Mouse (Mus musculus) limb, embryonic 11.5 days (tissue): ENCODE data around the gene Ggct. TPM values are rescaled to one million over a fixed set of nuclear protein-coding genes. Genes with fewer than 3 reads are reported as not detected.

Source experiments
- ATAC-seq: fragments of 200-750 bp; cut with Nextera tagmentation; 2 replicates; pipeline ENCODE4 v1.8.0; 2017; ENCODE audit warnings: low read depth; ENCODE audit not compliant: insufficient number of reproducible peaks, low FRiP score, low TSS enrichment
- DNase-seq: peaks from one replicate; pipeline ENCODE4 v3.0.0-alpha.2; 2015; ENCODE audit warnings: low spot score
- H3K27ac ChIP-seq: fragments of 300-500 bp; sonication (generic); replicated peaks from 2 replicates; pipeline ENCODE4 v1.5.1; 2014; ENCODE audit warnings: low read depth, mild to moderate bottlenecking, low read length
- H3K27me3 ChIP-seq: fragments of 300-500 bp; sonication (generic); 2 replicates; pipeline ENCODE4 v1.6.1; 2014; ENCODE audit warnings: mild to moderate bottlenecking, low read length, mixed read lengths; ENCODE audit not compliant: control insufficient read depth, insufficient read depth
- H3K36me3 ChIP-seq: fragments of 300-500 bp; sonication (generic); 2 replicates; pipeline ENCODE4 v1.6.1; 2014; ENCODE audit warnings: mild to moderate bottlenecking, low read length, moderate library complexity, mixed read lengths; ENCODE audit not compliant: control insufficient read depth, insufficient read depth
- H3K4me1 ChIP-seq: fragments of 300-500 bp; sonication (generic); 2 replicates; pipeline ENCODE4 v1.6.1; 2014; ENCODE audit warnings: low read length, mixed read lengths; ENCODE audit not compliant: control insufficient read depth, insufficient read depth
- H3K4me2 ChIP-seq: fragments of 300-500 bp; sonication (generic); 2 replicates; pipeline ENCODE4 v1.6.1; 2014; ENCODE audit warnings: low read depth, mild to moderate bottlenecking, moderate library complexity; ENCODE audit not compliant: severe bottlenecking
- H3K4me3 ChIP-seq: fragments of 300-500 bp; sonication (generic); 2 replicates; pipeline ENCODE4 v1.5.1; 2014; ENCODE audit warnings: low read depth, low read length
- H3K9ac ChIP-seq: fragments of 300-500 bp; sonication (generic); 2 replicates; pipeline ENCODE4 v1.6.1; 2014; ENCODE audit warnings: mild to moderate bottlenecking, low read length
- H3K9me3 ChIP-seq: fragments of 300-500 bp; sonication (generic); 2 replicates; pipeline ENCODE4 v1.6.1; 2016; ENCODE audit warnings: low read length; ENCODE audit not compliant: control insufficient read depth
- WGBS: fragments of 180-500 bp; shearing (Covaris S2); extraction: QIAGEN DNeasy Blood & Tissue Kit; methylation state at CpG from one replicate; pipeline ENCODE4 v1.1.7; 2014; 5-methylcytosine and 5-hydroxymethylcytosine counted together
- polyA plus RNA-seq: library from polyadenylated mRNA; unstranded; fragments of >200 nt; fragmentation: Nextera tagmentation; extraction: Ambion mirVana; gene quantifications from 2 replicates; pipeline ENCODE4 v1.2.1, GENCODE M21; 2014

Ggct gene
- polyA plus RNA-seq: 8.3 and 11.3 TPM in 2 replicates

- Histone ChIP-seq H3K36me3 (no peaks in the 10 kb centered on the region), H3K4me1 (no peaks in the 10 kb centered on the region), H3K4me3 (peak within 1 kb of the TSS; percentile 38), H3K27ac (0 out of 2 replicates have a peak within 1 kb of the TSS, but pooled peaks have one; percentile 21), H3K9me3 (no peaks in the 10 kb centered on the region), H3K4me2 (peak within 1 kb of the TSS; percentile 62), H3K27me3 (no peaks in the 10 kb centered on the region), H3K9ac (peak within 1 kb of the TSS; percentile 38; the same call in 1 of the 2 replicates)
- ATAC-seq: peak; percentile 100
- WGBS: 1% methylated on average over 41 of the region's 41 CpGs
- peak; percentile 95 for DNase-seq
Measured at GRCm38 (mm10) chr6:54992734-54993260, at the start of gene Ggct. Gene Ggct (minus strand): TSS chr6:54992950.

- no peaks in the 10 kb centered on the region for H3K27me3 ChIP-seq
- H3K4me2 ChIP-seq: no peak overlapping the region
- no peak for ATAC-seq
- WGBS: 71% methylated on average over 1 of the region's 1 CpGs
- H3K4me1 ChIP-seq: peaks cover 6% of the 10 kb centered on the region; the same call in 1 of the 2 replicates
- H3K9me3 ChIP-seq: no peaks in the 10 kb centered on the region
- DNase-seq: no peak
- no peak overlapping the region for H3K4me3 ChIP-seq
- no peaks in the 10 kb centered on the region for H3K36me3 ChIP-seq
- no peak overlapping the region for H3K27ac ChIP-seq
- H3K9ac ChIP-seq: no peak overlapping the region
Measured at GRCm38 (mm10) chr6:55040031-55040430, 47.3 kb upstream of the Ggct start.

- ATAC-seq (no peak), DNase-seq (no peak)
- H3K4me3 ChIP-seq: peak overlapping the region; percentile 98; the same call in 1 of the 2 replicates
- H3K4me2 ChIP-seq: peak overlapping the region; percentile 77; the same call in 1 of the 2 replicates
- H3K9me3 ChIP-seq: no peaks in the 10 kb centered on the region
- no peaks in the 10 kb centered on the region for H3K36me3 ChIP-seq
- H3K4me1 ChIP-seq: peaks cover 6% of the 10 kb centered on the region; the same call in 1 of the 2 replicates
- no peak overlapping the region for H3K9ac ChIP-seq
- no peaks in the 10 kb centered on the region for H3K27me3 ChIP-seq
- no peak overlapping the region for H3K27ac ChIP-seq
- 71% methylated on average over 6 of the region's 6 CpGs for WGBS
Measured at GRCm38 (mm10) chr6:55039446-55039783, 46.7 kb upstream of the Ggct start.

GRCm38 (mm10) chr6:55038671-55039445, 46.1 kb upstream of the Ggct start:
- Histone ChIP-seq H3K4me3 (peak overlapping the region; percentile 98), H3K9me3 (no peaks in the 10 kb centered on the region), H3K9ac (peak overlapping the region; percentile 95), H3K36me3 (no peaks in the 10 kb centered on the region), H3K4me2 (peak overlapping the region; percentile 77), H3K4me1 (peaks cover 6% of the 10 kb centered on the region; the same call in 1 of the 2 replicates), H3K27me3 (no peaks in the 10 kb centered on the region), H3K27ac (no peak overlapping the region; the same call in 1 of the 2 replicates)
- WGBS: 2% methylated on average over 12 of the region's 12 CpGs
- DNase-seq: peak; percentile 41
- ATAC-seq: no peak

- H3K36me3 ChIP-seq: no peaks in the 10 kb centered on the region
- H3K27me3 ChIP-seq: no peaks in the 10 kb centered on the region
- peaks cover 6% of the 10 kb centered on the region; the same call in 1 of the 2 replicates for H3K4me1 ChIP-seq
- under 1% methylated on average over 76 of the region's 87 CpGs for WGBS
- peak within 1 kb of the TSS; percentile 80 for H3K27ac ChIP-seq
- H3K9ac ChIP-seq: peak within 1 kb of the TSS; percentile 95
- ATAC-seq (peak; percentile 93), DNase-seq (peak; percentile 84)
- H3K4me2 ChIP-seq: peak within 1 kb of the TSS; percentile 77
- no peaks in the 10 kb centered on the region for H3K9me3 ChIP-seq
- peak within 1 kb of the TSS; percentile 98 for H3K4me3 ChIP-seq
Measured at GRCm38 (mm10) chr6:55037799-55038670, 45.3 kb upstream of the Ggct start, which contains the start of gene Gars. Gene Gars (plus strand): TSS chr6:55038007.

- Histone ChIP-seq H3K36me3 (no peaks in the 10 kb centered on the region), H3K27ac (no peak overlapping the region), H3K4me1 (peaks cover 6% of the 10 kb centered on the region; the same call in 1 of the 2 replicates), H3K9me3 (no peaks in the 10 kb centered on the region), H3K4me3 (no peak overlapping the region), H3K9ac (no peak overlapping the region), H3K4me2 (no peak overlapping the region), H3K27me3 (no peaks in the 10 kb centered on the region)
- DNase-seq (no peak), ATAC-seq (no peak)
- WGBS: 90% methylated on average over 4 of the region's 4 CpGs
Measured at GRCm38 (mm10) chr6:55036731-55037130, 44.0 kb upstream of the Ggct start.

GRCm38 (mm10) chr6:55027642-55028041, 34.9 kb upstream of the Ggct start:
- DNase-seq: no peak
- H3K27me3 ChIP-seq: no peaks in the 10 kb centered on the region
- no peak overlapping the region for H3K4me3 ChIP-seq
- no peak overlapping the region for H3K4me2 ChIP-seq
- H3K27ac ChIP-seq: no peak overlapping the region
- no peak overlapping the region for H3K9ac ChIP-seq
- WGBS: 78% methylated on average over 2 of the region's 2 CpGs
- no peaks in the 10 kb centered on the region for H3K9me3 ChIP-seq
- H3K36me3 ChIP-seq: no peaks in the 10 kb centered on the region
- ATAC-seq: no peak
- no peaks in the 10 kb centered on the region for H3K4me1 ChIP-seq

GRCm38 (mm10) chr6:55021806-55022205, 29.1 kb upstream of the Ggct start:
- H3K4me3 ChIP-seq: no peak overlapping the region
- no peaks in the 10 kb centered on the region for H3K4me1 ChIP-seq
- no peaks in the 10 kb centered on the region for H3K27me3 ChIP-seq
- no peak overlapping the region for H3K27ac ChIP-seq
- no peak overlapping the region for H3K4me2 ChIP-seq
- H3K36me3 ChIP-seq: no peaks in the 10 kb centered on the region
- no peak for DNase-seq
- no peak overlapping the region for H3K9ac ChIP-seq
- no peak for ATAC-seq
- no peaks in the 10 kb centered on the region for H3K9me3 ChIP-seq
- WGBS: 93% methylated on average over 7 of the region's 7 CpGs
